Mouse (Mus musculus): ENCODE results near the gene Psap.

Gene Psap

GRCm38 (mm10) chr10:60265252-60265651 lies 12.2 kb upstream of the Psap start:
- no peak for DNase-seq (ENCODE audit: low read depth)

- no peak for DNase-seq (ENCODE audit: low read depth)
Observed at GRCm38 (mm10) chr10:60266842-60267401, 10.5 kb upstream of the Psap start.

- no peak for DNase-seq (ENCODE audit: low read depth)
Observed at GRCm38 (mm10) chr10:60268738-60269137, 8.7 kb upstream of the Psap start.

- no peak for DNase-seq (ENCODE audit: low read depth)
Observed at GRCm38 (mm10) chr10:60269141-60270064, 8.0 kb upstream of the Psap start.

GRCm38 (mm10) chr10:60271015-60271414 lies 6.4 kb upstream of the Psap start:
- DNase-seq (ENCODE audit: low read depth), result no peak

GRCm38 (mm10) chr10:60272241-60272640 lies 5.2 kb upstream of the Psap start:
- DNase-seq (ENCODE audit: low read depth), result no peak

GRCm38 (mm10) chr10:60273382-60273781 lies 4.0 kb upstream of the Psap start:
- DNase-seq (ENCODE audit: low read depth), result no peak

GRCm38 (mm10) chr10:60278006-60278399 lies 576 bp downstream of the Psap start:
- DNase-seq (ENCODE audit: low read depth), result no peak

- no peak for DNase-seq (ENCODE audit: low read depth)
Observed at GRCm38 (mm10) chr10:60278786-60279185, 1.4 kb downstream of the Psap start.

- no peak for DNase-seq (ENCODE audit: low read depth)
Observed at GRCm38 (mm10) chr10:60279290-60279940, 2.0 kb downstream of the Psap start.

GRCm38 (mm10) chr10:60279941-60280301 lies 2.5 kb downstream of the Psap start:
- no peak for DNase-seq (ENCODE audit: low read depth)

GRCm38 (mm10) chr10:60280353-60280752 lies 2.9 kb downstream of the Psap start:
- DNase-seq (ENCODE audit: low read depth), result no peak

- no peak for DNase-seq (ENCODE audit: low read depth)
Observed at GRCm38 (mm10) chr10:60281571-60282050, 4.2 kb downstream of the Psap start.

- no peak for DNase-seq (ENCODE audit: low read depth)
Observed at GRCm38 (mm10) chr10:60282116-60283014, 4.9 kb downstream of the Psap start.

GRCm38 (mm10) chr10:60284248-60284647 lies 6.8 kb downstream of the Psap start:
- DNase-seq (ENCODE audit: low read depth), result no peak

GRCm38 (mm10) chr10:60284676-60285111 lies 7.3 kb downstream of the Psap start:
- no peak for DNase-seq (ENCODE audit: low read depth)

- DNase-seq (ENCODE audit: low read depth), result no peak
Observed at GRCm38 (mm10) chr10:60285183-60285582, 7.8 kb downstream of the Psap start.

GRCm38 (mm10) chr10:60285676-60286372 lies 8.4 kb downstream of the Psap start:
- no peak for DNase-seq (ENCODE audit: low read depth)

- DNase-seq (ENCODE audit: low read depth), result no peak
Observed at GRCm38 (mm10) chr10:60286546-60286945, 9.1 kb downstream of the Psap start.

- DNase-seq (ENCODE audit: low read depth), result no peak
Observed at GRCm38 (mm10) chr10:60287161-60287560, 9.7 kb downstream of the Psap start.

GRCm38 (mm10) chr10:60287726-60288125 lies 10.3 kb downstream of the Psap start:
- no peak for DNase-seq (ENCODE audit: low read depth)
